Mouse (Mus musculus) colon, adult 2 months (tissue): Measurements from ENCODE around the gene Nlrp4f. TPM values are rescaled to one million over a fixed set of nuclear protein-coding genes. Genes with fewer than 3 reads are reported as not detected.

Experiments used
- polyA plus RNA-seq: library from polyadenylated mRNA; depleted of rRNA; stranded (reverse); fragments of >200 nt; gene quantifications from 2 replicates; pipeline ENCODE4 v1.2.3, GENCODE M21; 2012; rRNA removed

Gene Nlrp4f
- polyA plus RNA-seq = not detected in 2 replicates

DNA sequence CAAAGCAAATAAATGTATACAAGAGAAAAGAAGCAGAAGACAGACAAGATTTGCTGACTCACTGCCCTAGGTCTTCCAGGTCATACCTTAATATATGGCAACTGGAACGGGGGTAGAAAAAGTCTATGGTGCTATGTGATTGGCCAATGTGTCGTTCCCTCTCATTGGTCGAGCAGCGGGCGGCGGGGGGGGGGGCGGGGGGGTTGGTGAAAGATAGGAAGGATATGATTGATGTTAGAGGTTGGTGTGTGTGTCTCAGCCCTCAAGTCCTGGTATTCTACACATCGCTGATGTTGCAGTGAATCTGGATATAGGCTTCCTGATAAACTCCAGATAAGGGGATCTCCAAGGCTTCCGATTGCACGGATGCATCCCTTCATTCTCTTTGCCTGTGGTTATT is at the start of gene Nlrp4f:
Gene Nlrp4f (minus strand): TSS at position 101 of the 400 bp plus-strand sequence.

DNA sequence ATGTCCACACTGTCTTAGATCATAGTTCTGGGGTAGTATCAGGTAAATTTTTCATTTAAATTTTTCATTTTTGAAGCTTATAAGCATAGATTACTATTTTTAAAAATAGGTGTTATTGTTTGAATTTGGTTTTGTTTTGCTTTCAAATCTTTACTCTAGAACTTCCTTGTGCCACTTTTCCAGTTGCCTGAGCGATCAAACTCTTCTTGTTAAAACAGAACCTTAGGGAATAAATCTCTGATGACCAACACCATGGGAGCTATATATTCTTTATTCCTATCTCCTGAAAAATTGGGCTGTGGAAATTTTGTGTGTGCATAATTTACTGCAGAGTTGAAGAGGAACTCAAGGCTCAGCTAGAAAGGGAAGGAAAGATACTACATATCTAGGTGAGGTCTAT is 55.8 kb downstream of the Nlrp4f start, which contains the start of gene Olfr466:
Gene Olfr466 (plus strand): TSS at position 301 of the 400 bp plus-strand sequence.

DNA sequence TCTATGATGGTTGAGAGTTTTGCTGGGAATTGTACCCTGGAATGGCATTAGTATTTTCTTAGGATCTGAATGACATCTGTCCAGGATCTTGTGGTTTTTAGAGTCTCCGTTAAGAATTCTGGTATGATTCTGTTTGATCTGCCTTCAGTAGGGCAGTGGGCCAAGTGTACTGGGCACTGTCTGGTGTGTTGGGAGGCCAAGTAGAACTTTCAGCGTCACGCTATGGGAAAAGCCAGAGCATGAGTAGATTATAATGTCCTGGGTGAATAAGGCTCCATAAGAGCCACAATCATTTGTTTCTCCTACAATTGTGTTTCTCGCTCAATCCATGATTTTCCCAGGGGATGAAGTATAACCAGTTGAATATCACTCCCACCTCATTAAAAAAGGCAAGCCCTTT is 68.0 kb downstream of the Nlrp4f start, which contains the start of gene Olfr465-ps1:
Gene Olfr465-ps1 (plus strand): TSS at position 301 of the 400 bp plus-strand sequence.

Other genes with a start within 250 kb of the Nlrp4f start
- gene Spata31d1c, start 172.9 kb downstream of the Nlrp4f start, polyA plus RNA-seq = not detected in 2 replicates
- gene Prss47, start 153.2 kb downstream of the Nlrp4f start, polyA plus RNA-seq = not detected in 2 replicates
- 21.1 and 23.9 TPM in 2 replicates for gene Mfsd14b, start 93.0 kb downstream of the Nlrp4f start, polyA plus RNA-seq
- gene Olfr465-ps1, start 67.9 kb downstream of the Nlrp4f start, polyA plus RNA-seq = not detected in 2 replicates
- not detected in 2 replicates for gene Olfr466, start 55.7 kb downstream of the Nlrp4f start, polyA plus RNA-seq
- 0.09 TPM in 1 of 2 replicates, not detected in the other for gene Gm10775, start 53.6 kb upstream of the Nlrp4f start, polyA plus RNA-seq
- 9.2 and 11.9 TPM in 2 replicates for gene Zfp369, start 72.8 kb upstream of the Nlrp4f start, polyA plus RNA-seq